Mouse (Mus musculus) layer of hippocampus, postnatal 36 days (tissue): ENCODE results near the gene Clasp2. TPM values are rescaled to one million over a fixed set of nuclear protein-coding genes. Genes with fewer than 3 reads are reported as not detected.

Experiments
- DNase-seq, 2 experiments: peaks; one replicate each; pipeline ENCODE4 v3.0.0; 2022
- total RNA-seq, 2 experiments: library from RNA; stranded (reverse); gene quantifications; 2 replicates each; pipeline ENCODE4 v1.2.3; 2021

The Clasp2 gene
- total RNA-seq, 2 experiments from 2014 or later: 211 to 212 TPM

GRCm38 (mm10) chr9:113932100-113932470 lies 190.8 kb downstream of the Clasp2 start:
- no peak for DNase-seq

- no peak for DNase-seq
Measured at GRCm38 (mm10) chr9:113932501-113932900, 191.2 kb downstream of the Clasp2 start.

- no peak for DNase-seq
Measured at GRCm38 (mm10) chr9:113935638-113936037, 194.4 kb downstream of the Clasp2 start.

GRCm38 (mm10) chr9:113939063-113939850 lies 198.0 kb downstream of the Clasp2 start:
- peak in 1 of 2 experiments; percentile 15 for DNase-seq

- no peak for DNase-seq
Measured at GRCm38 (mm10) chr9:113941103-113941805, 200.0 kb downstream of the Clasp2 start.

GRCm38 (mm10) chr9:113943372-113943771 lies 202.1 kb downstream of the Clasp2 start:
- no peak for DNase-seq

GRCm38 (mm10) chr9:113947216-113947615 lies 205.9 kb downstream of the Clasp2 start:
- no peak for DNase-seq

- DNase-seq: no peak
Measured at GRCm38 (mm10) chr9:113957777-113958176, 216.5 kb downstream of the Clasp2 start.

GRCm38 (mm10) chr9:113963718-113964117 lies 222.4 kb downstream of the Clasp2 start:
- DNase-seq: no peak

GRCm38 (mm10) chr9:113964415-113964814 lies 223.1 kb downstream of the Clasp2 start:
- no peak for DNase-seq

GRCm38 (mm10) chr9:113966838-113967237 lies 225.6 kb downstream of the Clasp2 start:
- no peak for DNase-seq

GRCm38 (mm10) chr9:113968967-113969366 lies 227.7 kb downstream of the Clasp2 start:
- DNase-seq: no peak

Other genes starting within 250 kb of the Clasp2 start
- 10 to 100 TPM; 65.3 to 68.0 TPM for gene Pdcd6ip, start 33.2 kb upstream of the Clasp2 start, total RNA-seq
- gene Ubp1, start 189.5 kb downstream of the Clasp2 start, total RNA-seq: 10 to 100 TPM; 76.1 to 85.1 TPM